ENCODE assay signal across 24 mouse cellular contexts in the genomic region with DNA sequence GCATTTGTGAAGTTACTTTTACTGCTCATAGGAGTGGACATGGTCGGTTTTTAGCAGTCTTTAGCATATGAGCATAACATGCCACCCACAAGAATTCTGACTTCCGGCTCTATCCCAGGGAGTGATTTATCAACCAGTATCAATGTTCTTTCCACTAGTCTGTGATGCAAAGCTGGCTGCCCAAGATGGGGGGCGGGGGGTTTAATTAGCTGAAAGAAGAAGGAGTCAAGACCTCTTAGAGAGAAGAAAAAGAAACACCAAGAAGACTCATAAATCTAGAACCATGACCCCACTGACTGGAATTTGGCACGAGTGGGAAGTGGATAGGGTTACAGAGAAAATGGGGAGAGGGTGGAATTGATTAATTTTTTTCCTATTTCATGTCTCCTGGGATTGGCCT.
"Had no signal": no experiment of that assay in that cellular context is flagged by ENCODE, and none has a peak within 500 bp of the region (broad histone marks: within the 10 kb centered on the region; RNA-seq: fewer than 3 reads in every experiment).

No protein-coding gene starts in this region.

- H3K4me1 ChIP-seq: heart, embryonic 12.5 days; intestine, embryonic 15.5 days had no signal

- H3K4me3 ChIP-seq: gastrocnemius, adult 2 months; heart, embryonic 10.5 days; heart, embryonic 12.5 days; hindbrain, embryonic 10.5 days; hindbrain, embryonic 12.5 days; intestine, embryonic 15.5 days; layer of hippocampus, adult 2 months; left cerebral cortex, adult 2 months; limb, embryonic 10.5 days; limb, embryonic 12.5 days had no signal

- ATAC-seq: forebrain, embryonic 16.5 days; hindbrain, embryonic 16.5 days; inflammation-experienced regulatory T-cells, adult 6 months; intestine, embryonic 15.5 days; intestine, postnatal 0 days had no signal

- H3K9ac ChIP-seq: heart, embryonic 12.5 days; hindbrain, embryonic 12.5 days; hindbrain, embryonic 14.5 days; intestine, embryonic 15.5 days; limb, embryonic 12.5 days had no signal

- H3K9me3 ChIP-seq: heart, embryonic 10.5 days; heart, embryonic 12.5 days; hindbrain, embryonic 10.5 days; hindbrain, embryonic 12.5 days; intestine, embryonic 15.5 days; limb, embryonic 10.5 days; limb, embryonic 12.5 days had no signal

- H3K36me3 ChIP-seq: heart, embryonic 10.5 days; heart, embryonic 12.5 days; hindbrain, embryonic 10.5 days; hindbrain, embryonic 12.5 days; intestine, embryonic 15.5 days; limb, embryonic 10.5 days; limb, embryonic 12.5 days had no signal

- H3K27ac ChIP-seq: gastrocnemius, adult 2 months; heart, embryonic 10.5 days; hindbrain, embryonic 10.5 days; hindbrain, embryonic 12.5 days; hindbrain, embryonic 14.5 days; intestine, embryonic 15.5 days; layer of hippocampus, adult 2 months; left cerebral cortex, adult 2 months; limb, embryonic 10.5 days; limb, embryonic 12.5 days had no signal

- H3K27me3 ChIP-seq: heart, embryonic 12.5 days; hindbrain, embryonic 12.5 days; intestine, embryonic 15.5 days; limb, embryonic 12.5 days had no signal

- H3K4me2 ChIP-seq: heart, embryonic 12.5 days; hindbrain, embryonic 12.5 days; hindbrain, embryonic 14.5 days; intestine, embryonic 15.5 days; limb, embryonic 12.5 days had no signal

- DNase-seq: gastrocnemius, adult 2 months; gastrocnemius, postnatal 10 days; gastrocnemius, postnatal 25 days; heart, adult 18-20 months; heart, postnatal 10 days; heart, postnatal 4 days; kidney, adult 18-20 months; kidney, adult 9 months; kidney, postnatal 14 days; kidney, postnatal 4 days had no signal
